Mouse (Mus musculus): ENCODE data around the gene 2310033P09Rik.

Gene 2310033P09Rik

GRCm38 (mm10) chr11:59228122-59228953 is 20.2 kb downstream of the 2310033P09Rik start, which contains the start of gene Arf1:
Arf1 (minus strand) TSS chr11:59228270.
- peak; percentile 92 for DNase-seq (ENCODE audit: low read depth, low spot score)

GRCm38 (mm10) chr11:59230144-59230760 is 22.1 kb downstream of the 2310033P09Rik start:
- no peak for DNase-seq (ENCODE audit: low read depth, low spot score)

- DNase-seq (ENCODE audit: low read depth, low spot score) = no peak
Measured at GRCm38 (mm10) chr11:59232797-59233196, 24.7 kb downstream of the 2310033P09Rik start.

- peak; percentile 55 for DNase-seq (ENCODE audit: low read depth, low spot score)
Measured at GRCm38 (mm10) chr11:59238525-59239427, 30.7 kb downstream of the 2310033P09Rik start.

- DNase-seq (ENCODE audit: low read depth, low spot score) = no peak
Measured at GRCm38 (mm10) chr11:59239428-59239785, 31.3 kb downstream of the 2310033P09Rik start.

- DNase-seq (ENCODE audit: low read depth, low spot score) = no peak
Measured at GRCm38 (mm10) chr11:59239796-59240195, 31.7 kb downstream of the 2310033P09Rik start.

GRCm38 (mm10) chr11:59241841-59242240 is 33.7 kb downstream of the 2310033P09Rik start:
- no peak for DNase-seq (ENCODE audit: low read depth, low spot score)

GRCm38 (mm10) chr11:59243856-59244255 is 35.7 kb downstream of the 2310033P09Rik start:
- DNase-seq (ENCODE audit: low read depth, low spot score) = no peak

GRCm38 (mm10) chr11:59248101-59248500 is 40.0 kb downstream of the 2310033P09Rik start:
- DNase-seq (ENCODE audit: low read depth, low spot score) = no peak

- no peak for DNase-seq (ENCODE audit: low read depth, low spot score)
Measured at GRCm38 (mm10) chr11:59259647-59260046, 51.5 kb downstream of the 2310033P09Rik start.

Measured in retina, postnatal 7 days (tissue).